Mouse (Mus musculus) Patski (cell line): ENCODE data around the gene Gabpb2. TPM values are rescaled to one million over a fixed set of nuclear protein-coding genes. Genes with fewer than 3 reads are reported as not detected.
A peak's percentile ranks its signal among the peaks of the same experiment; 100 is the strongest.

Source experiments
- ATAC-seq: fragments of 100-300 bp; one replicate; pipeline ENCODE4 v1.8.0; 2021
- CTCF ChIA-PET: fragments of 350-600 bp; sonication (Branson Sonifier 250); formaldehyde crosslinking; loops from one replicate; lab custom pipeline; 2022; ENCODE audit warnings: inconsistent platforms; lab: Charles Lee
- POLR2A ChIA-PET: fragments of 350-600 bp; sonication (Branson Sonifier 250); formaldehyde crosslinking; loops from one replicate; lab custom pipeline; 2022; ENCODE audit warnings: antibody characterized with exemption, inconsistent platforms; lab: Charles Lee
- DNase-seq: peaks from one replicate; pipeline ENCODE4 v3.0.0-alpha.2; 2011; ENCODE audit warnings: low read depth, low spot score
- H3K27me3 ChIP-seq: fragments of 371-371 bp; one replicate; pipeline ENCODE4 v1.5.1; 2021
- CTCF ChIP-seq: fragments of 100-300 bp; IDR thresholded peaks from one replicate; pipeline ENCODE4 v1.5.1; 2021
- in situ Hi-C: fragments of 300-500 bp; cut with MboI; formaldehyde crosslinking; loops from 3 replicates; pipeline ENCODE4 v1.11.1; 2018; ENCODE audit warnings: low pct_unique_long_range_greater_than_20kb, mixed read lengths
- polyA plus RNA-seq: library from polyadenylated mRNA; unstranded; gene quantifications from one replicate; pipeline ENCODE4 v1.2.3, GENCODE M21; 2021

Gene Gabpb2
- polyA plus RNA-seq, 1 experiment from 2014 or later = 25.8 TPM

GRCm38 (mm10) chr3:95232771-95233170, 15.1 kb upstream of the Gabpb2 start:
- ChIA-PET POLR2A (interaction anchor here (0.7 to 6.7 kb wide), 4 partner anchors 15 to 127 kb away, joined by 4 to 39 read pairs (median 14); partner anchors contain the start of genes Bnipl, Gabpb2, Mindy1 and Prune1), CTCF (interaction anchor here (1.0 to 1.3 kb wide), 4 partner anchors 9 to 78 kb away, joined by 3 read pairs; no protein-coding TSS in a partner anchor)
- DNase-seq = peak; percentile 85
- no peaks in the 10 kb centered on the region for H3K27me3 ChIP-seq
- TF ChIP-seq CTCF = no peak
- peak; percentile 63 for ATAC-seq
- in situ Hi-C loops = no loop called here

- CTCF ChIA-PET = interaction anchor here (0.9 to 1.5 kb wide), 5 partner anchors 11 to 79 kb away, joined by 3 to 7 read pairs (median 3); partner anchors contain the start of gene Gabpb2
- POLR2A ChIA-PET = interaction anchor here (0.7 to 6.7 kb wide), 5 partner anchors 10 to 51 kb away, joined by 3 to 39 read pairs (median 3); partner anchors contain the start of genes Gabpb2, Gm128, Mindy1 and Prune1
- ATAC-seq (no peak), DNase-seq (no peak)
- in situ Hi-C loops = no loop called here
- H3K27me3 ChIP-seq = no peaks in the 10 kb centered on the region
- no peak for TF ChIP-seq CTCF
Measured at GRCm38 (mm10) chr3:95231298-95232221, 13.8 kb upstream of the Gabpb2 start, which contains the start of gene Mllt11. Mllt11 (minus strand) TSS chr3:95232171.

- POLR2A ChIA-PET = interaction anchor here (0.7 to 6.7 kb wide), 6 partner anchors 11 to 51 kb away, joined by 3 to 39 read pairs (median 4); partner anchors contain the start of genes Gabpb2, Gm128, Mindy1 and Prune1
- ATAC-seq (no peak), DNase-seq (no peak)
- CTCF ChIA-PET = interaction anchor here (0.9 to 1.5 kb wide), 4 partner anchors 12 to 64 kb away, joined by 3 to 7 read pairs (median 4); partner anchors contain the start of gene Gabpb2
- no peak for TF ChIP-seq CTCF
- H3K27me3 ChIP-seq = no peaks in the 10 kb centered on the region
- in situ Hi-C loops = no loop called here
Measured at GRCm38 (mm10) chr3:95230495-95231297, 13.0 kb upstream of the Gabpb2 start.

GRCm38 (mm10) chr3:95229781-95230494, 12.2 kb upstream of the Gabpb2 start:
- no peaks in the 10 kb centered on the region for H3K27me3 ChIP-seq
- ChIA-PET POLR2A (interaction anchor here (0.9 to 6.7 kb wide), 5 partner anchors 10 to 52 kb away, joined by 3 to 39 read pairs (median 6); partner anchors contain the start of genes Gabpb2, Mindy1 and Prune1), CTCF (interaction anchor here (0.8 to 2.6 kb wide), 4 partner anchors 9 to 65 kb away, joined by 3 to 12 read pairs (median 3); partner anchors contain the start of gene Gabpb2)
- ATAC-seq = no peak
- in situ Hi-C loops = no loop called here
- no peak for TF ChIP-seq CTCF
- DNase-seq = no peak

- no peak for DNase-seq
- in situ Hi-C loops = no loop called here
- CTCF ChIA-PET = interaction anchor here (0.6 to 2.6 kb wide), 4 partner anchors 8 to 249 kb away, joined by 3 to 12 read pairs (median 3); partner anchors contain the start of gene Gabpb2
- TF ChIP-seq CTCF = no peak
- no peaks in the 10 kb centered on the region for H3K27me3 ChIP-seq
- POLR2A ChIA-PET = interaction anchor here (0.6 to 6.7 kb wide), 6 partner anchors 11 to 201 kb away, joined by 3 to 39 read pairs (median 4); partner anchors contain the start of genes Gabpb2, Mindy1 and Prune1
- ATAC-seq = peak; percentile 3
Measured at GRCm38 (mm10) chr3:95228894-95229780, 11.4 kb upstream of the Gabpb2 start.

- peak; percentile 61 for ATAC-seq
- in situ Hi-C loops = no loop called here
- ChIA-PET POLR2A (interaction anchor here (0.6 to 6.7 kb wide), 6 partner anchors 10 to 200 kb away, joined by 3 to 39 read pairs (median 4); partner anchors contain the start of gene Gabpb2), CTCF (interaction anchor here (0.6 to 2.6 kb wide), 7 partner anchors 10 to 248 kb away, joined by 3 to 12 read pairs (median 3); partner anchors contain the start of genes Gabpb2, Pip5k1a and Tnfaip8l2)
- no peak for DNase-seq
- H3K27me3 ChIP-seq = no peaks in the 10 kb centered on the region
- TF ChIP-seq CTCF = no peak
Measured at GRCm38 (mm10) chr3:95228148-95228893, 10.6 kb upstream of the Gabpb2 start, which contains the start of gene Cdc42se1. Cdc42se1 (plus strand) TSS chr3:95228732.

- H3K27me3 ChIP-seq = no peaks in the 10 kb centered on the region
- no peak for TF ChIP-seq CTCF
- in situ Hi-C loops = no loop called here
- DNase-seq (no peak), ATAC-seq (no peak)
- POLR2A ChIA-PET = interaction anchor here (0.8 to 6.7 kb wide), 4 partner anchors 9 to 183 kb away, joined by 4 to 39 read pairs (median 4); partner anchors contain the start of gene Gabpb2
- CTCF ChIA-PET = interaction anchor here (0.6 to 2.6 kb wide), 7 partner anchors 9 to 174 kb away, joined by 3 to 12 read pairs (median 3); partner anchors contain the start of genes Gabpb2, Pip5k1a and Tnfaip8l2
Measured at GRCm38 (mm10) chr3:95227214-95227613, 9.5 kb upstream of the Gabpb2 start.
